Mouse (Mus musculus): Measurements from ENCODE around the gene Tenm4.
A peak's percentile ranks its signal among the peaks of the same experiment; 100 is the strongest.

The Tenm4 gene

GRCm38 (mm10) chr7:96417251-96418004 is 246.4 kb downstream of the Tenm4 start:
- DNase-seq, result peak; percentile 31

- no peak for DNase-seq
Observed at GRCm38 (mm10) chr7:96418146-96418545, 247.1 kb downstream of the Tenm4 start.

- no peak for DNase-seq
Observed at GRCm38 (mm10) chr7:96420045-96420444, 249.0 kb downstream of the Tenm4 start.

GRCm38 (mm10) chr7:96420926-96421605 is 250.0 kb downstream of the Tenm4 start:
- DNase-seq, result peak; percentile 25

- no peak for DNase-seq
Observed at GRCm38 (mm10) chr7:96426954-96427353, 255.9 kb downstream of the Tenm4 start.

- DNase-seq, result no peak
Observed at GRCm38 (mm10) chr7:96433307-96433706, 262.3 kb downstream of the Tenm4 start.

GRCm38 (mm10) chr7:96438392-96438791 is 267.3 kb downstream of the Tenm4 start:
- DNase-seq, result no peak

- no peak for DNase-seq
Observed at GRCm38 (mm10) chr7:96440161-96440707, 269.2 kb downstream of the Tenm4 start.

GRCm38 (mm10) chr7:96445771-96446170 is 274.7 kb downstream of the Tenm4 start:
- DNase-seq, result no peak

- DNase-seq, result no peak
Observed at GRCm38 (mm10) chr7:96447806-96448397, 276.9 kb downstream of the Tenm4 start.

- no peak for DNase-seq
Observed at GRCm38 (mm10) chr7:96455957-96456356, 284.9 kb downstream of the Tenm4 start.

GRCm38 (mm10) chr7:96456618-96457017 is 285.6 kb downstream of the Tenm4 start:
- DNase-seq, result no peak

GRCm38 (mm10) chr7:96457891-96458290 is 286.8 kb downstream of the Tenm4 start:
- DNase-seq, result no peak

GRCm38 (mm10) chr7:96458992-96459391 is 287.9 kb downstream of the Tenm4 start:
- no peak for DNase-seq

- no peak for DNase-seq
Observed at GRCm38 (mm10) chr7:96466761-96467160, 295.7 kb downstream of the Tenm4 start.

GRCm38 (mm10) chr7:96470821-96471220 is 299.8 kb downstream of the Tenm4 start:
- DNase-seq, result no peak

- DNase-seq, result no peak
Observed at GRCm38 (mm10) chr7:96474560-96475089, 303.6 kb downstream of the Tenm4 start.

GRCm38 (mm10) chr7:96476987-96477613 is 306.1 kb downstream of the Tenm4 start:
- no peak for DNase-seq

GRCm38 (mm10) chr7:96479139-96479538 is 308.1 kb downstream of the Tenm4 start:
- DNase-seq, result no peak

GRCm38 (mm10) chr7:96480351-96480983 is 309.4 kb downstream of the Tenm4 start:
- DNase-seq, result no peak

GRCm38 (mm10) chr7:96482953-96483352 is 311.9 kb downstream of the Tenm4 start:
- DNase-seq, result no peak

GRCm38 (mm10) chr7:96484006-96484581 is 313.0 kb downstream of the Tenm4 start:
- DNase-seq, result peak; percentile 47
